Mouse (Mus musculus): ENCODE measurements around the gene Tll2.

GRCm38 (mm10) chr19:41139629-41140028, 67.0 kb downstream of the Tll2 start:
- TF ChIP-seq POLR2A (IDR thresholded peaks at IDR 0.05; ENCODE audit: low read depth, low read length) (no peak), CTCF (IDR thresholded peaks at IDR 0.05; ENCODE audit: borderline replicate concordance, insufficient read depth, low read length) (no peak)
